Mouse (Mus musculus): ENCODE data around the gene Fkbp8. TPM values are rescaled to one million over a fixed set of nuclear protein-coding genes. Genes with fewer than 3 reads are reported as not detected.

Gene Fkbp8
- polyA plus RNA-seq, 2 experiments from 2014 or later, result 131 to 163 TPM

- ATAC-seq, result no peak
These were observed 33.0 kb downstream of the Fkbp8 start for GRCm38 (mm10) chr8:70560564-70560963.

- no peak for ATAC-seq
These were observed 33.8 kb downstream of the Fkbp8 start for GRCm38 (mm10) chr8:70561357-70561756.

GRCm38 (mm10) chr8:70561809-70562535, 34.4 kb downstream of the Fkbp8 start:
- no peak for ATAC-seq

DNA sequence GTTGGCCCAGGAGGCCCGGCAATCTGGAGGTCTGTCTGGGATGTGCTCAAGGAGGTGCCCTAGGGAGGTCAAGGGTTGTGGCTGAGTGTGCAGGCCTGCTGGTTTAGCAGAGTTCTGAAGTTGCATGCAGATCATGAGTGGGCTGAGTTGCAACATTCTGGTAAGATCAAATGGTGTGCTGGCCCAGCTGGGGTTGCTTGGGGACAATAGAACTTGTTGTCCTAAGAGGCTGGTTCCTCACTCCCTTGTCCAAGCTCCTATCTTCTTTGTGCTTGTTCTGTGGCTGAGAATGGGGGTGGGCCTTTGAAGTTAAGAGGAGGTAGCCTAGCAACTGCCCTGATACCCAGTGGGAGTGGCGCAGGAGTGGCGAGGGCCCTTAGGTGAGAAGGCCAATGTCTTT, 35.3 kb downstream of the Fkbp8 start:
- no peak for ATAC-seq

DNA sequence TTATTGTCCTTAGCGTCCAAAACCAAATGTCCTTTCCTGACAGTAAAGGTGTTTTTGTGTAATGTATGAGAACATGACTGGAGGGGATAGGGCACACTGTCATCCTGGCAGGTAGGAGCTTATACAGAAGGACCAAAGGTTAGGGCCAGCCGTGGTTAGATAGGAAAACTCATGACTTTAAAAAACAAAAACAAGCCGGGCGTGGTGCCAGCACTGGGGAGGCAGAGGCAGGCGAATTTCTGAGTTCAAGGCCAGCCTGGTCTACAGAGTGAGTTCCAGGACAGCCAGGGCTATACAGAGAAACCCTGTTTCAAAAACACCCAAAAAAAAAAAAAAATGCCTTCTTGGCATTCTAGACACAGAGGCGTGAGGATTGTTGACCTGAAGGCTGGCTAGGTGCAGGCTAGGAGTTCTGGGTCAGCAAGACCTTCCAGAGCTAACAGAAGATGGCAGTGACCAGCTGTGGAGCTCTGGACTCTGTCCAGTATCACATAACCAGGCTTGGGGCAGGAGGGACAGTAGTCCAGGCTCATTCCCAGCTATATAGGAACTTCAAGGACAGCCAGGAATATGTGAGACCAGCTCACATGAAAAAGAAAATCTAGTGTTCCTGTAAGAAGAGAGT, 36.4 kb downstream of the Fkbp8 start:
- no peak for ATAC-seq

- no peak for ATAC-seq
These were observed 37.2 kb downstream of the Fkbp8 start for GRCm38 (mm10) chr8:70564696-70565235.

DNA sequence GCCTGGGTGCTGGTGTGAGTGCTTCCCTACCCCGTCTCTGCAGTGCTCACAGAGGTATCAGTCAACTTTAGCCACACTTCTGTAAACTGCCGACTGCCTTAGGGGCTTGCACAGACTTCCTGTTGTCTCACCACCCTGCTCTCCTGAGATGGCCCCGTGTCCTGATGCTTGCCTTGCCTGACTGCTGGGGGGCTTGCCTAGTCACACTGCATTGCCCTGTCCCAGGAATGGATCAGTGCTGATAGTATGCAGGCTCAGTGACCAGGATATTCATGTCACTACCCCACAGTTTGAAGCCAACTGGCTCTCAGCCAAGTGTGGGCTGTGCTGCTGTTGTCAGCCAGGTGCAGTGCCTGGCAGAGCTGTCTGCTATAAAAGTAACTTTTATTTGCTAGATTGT, 38.0 kb downstream of the Fkbp8 start:
- ATAC-seq, result no peak

- ATAC-seq, result no peak
These were observed 42.8 kb downstream of the Fkbp8 start for GRCm38 (mm10) chr8:70570360-70570759.

DNA sequence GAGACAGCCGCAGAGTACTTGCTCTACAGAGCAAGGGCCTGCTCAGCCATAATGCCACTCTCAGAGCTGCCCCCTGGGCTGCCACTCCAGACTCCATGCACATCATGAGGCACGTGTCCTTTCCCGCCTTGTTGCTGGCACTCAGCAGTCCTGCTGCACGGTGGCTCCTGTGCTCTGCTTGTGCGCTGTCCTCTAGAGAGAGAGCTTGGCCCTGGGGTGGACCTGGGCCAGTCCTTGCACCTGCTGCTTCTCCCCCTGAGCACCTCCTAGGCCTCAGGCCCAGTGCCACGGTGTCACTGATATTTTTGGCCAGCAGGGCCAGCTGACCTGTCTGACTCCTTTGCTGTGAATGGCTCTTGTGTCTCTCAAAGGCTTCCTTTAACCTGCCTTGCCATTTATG, 43.5 kb downstream of the Fkbp8 start:
- no peak for ATAC-seq

GRCm38 (mm10) chr8:70574302-70574701, 46.8 kb downstream of the Fkbp8 start:
- ATAC-seq, result no peak

- no peak for ATAC-seq
These were observed 47.4 kb downstream of the Fkbp8 start for GRCm38 (mm10) chr8:70574915-70575314.

DNA sequence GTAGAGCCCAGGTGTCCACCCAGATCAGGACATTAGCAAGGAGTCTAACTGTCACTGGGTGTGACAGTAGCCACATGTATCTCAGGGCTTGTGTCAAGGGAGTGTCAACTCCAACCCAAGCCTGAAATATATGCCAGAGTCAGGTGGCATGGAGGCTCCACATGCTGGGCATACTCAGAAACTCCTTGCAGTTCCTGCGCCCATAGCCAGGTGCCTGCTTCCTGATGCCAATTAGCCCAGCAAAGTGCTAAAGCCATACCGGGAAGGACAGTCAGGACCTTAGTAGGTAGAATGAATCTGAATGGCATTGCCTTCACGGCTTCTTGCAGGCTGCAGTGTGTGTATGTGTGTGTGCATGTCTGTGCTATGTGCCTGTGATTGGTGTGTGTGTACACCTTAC, 49.7 kb downstream of the Fkbp8 start:
- no peak for ATAC-seq

DNA sequence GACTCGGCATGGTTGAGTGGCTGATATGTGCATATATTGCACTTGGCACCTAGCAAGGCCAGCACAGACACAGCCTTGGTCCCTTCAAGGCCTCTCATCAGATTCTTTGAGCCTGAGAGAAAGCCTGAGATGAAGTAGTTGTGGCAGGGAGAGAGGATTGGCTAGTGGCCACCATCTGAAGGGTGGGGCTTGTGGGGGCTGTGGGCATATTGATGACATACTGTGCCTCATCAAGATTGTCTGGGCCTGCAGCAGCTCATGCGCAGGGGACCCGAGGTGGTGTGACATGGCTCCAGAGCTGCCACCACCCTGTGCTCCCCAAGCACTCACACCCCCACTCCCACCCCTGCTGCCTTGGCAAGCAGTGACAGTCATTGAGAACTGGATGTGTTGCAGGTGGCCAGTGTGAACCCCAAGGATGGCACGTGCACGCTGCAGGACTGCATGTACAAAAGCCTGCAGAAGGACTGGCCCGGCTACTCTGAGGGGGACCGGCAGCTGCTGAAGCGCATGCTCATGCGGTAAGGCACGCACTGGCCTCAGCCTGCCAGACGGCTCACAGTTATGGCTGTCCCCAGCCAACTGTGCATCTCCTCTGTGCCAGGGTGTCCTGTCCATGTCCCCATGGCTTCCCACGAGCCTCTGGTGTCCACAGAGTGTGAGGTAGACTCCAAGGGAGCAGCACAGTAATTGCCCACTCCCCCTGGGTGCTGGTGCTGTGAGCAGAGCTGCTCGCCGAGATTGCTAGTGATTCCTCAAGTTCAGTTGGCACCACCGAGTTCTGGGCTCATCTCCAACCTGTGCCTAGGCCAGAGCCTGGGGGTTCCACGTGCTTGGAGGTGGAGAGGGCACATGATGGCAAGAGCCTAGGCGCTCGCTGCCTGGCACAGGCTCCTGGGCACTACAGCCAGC, 56.2 kb downstream of the Fkbp8 start:
- no peak for ATAC-seq

GRCm38 (mm10) chr8:70584606-70585257, 57.2 kb downstream of the Fkbp8 start:
- no peak for ATAC-seq

Other genes starting within 250 kb of the Fkbp8 start
- gene Homer3, start 244.9 kb upstream of the Fkbp8 start, polyA plus RNA-seq (2017; shearing (Covaris generic)), result under 1 TPM in 1 of 2 experiments, not detected in 1; 0.66 TPM
- 10 to 100 TPM; 44.3 to 46.8 TPM for gene Ddx49, start 225.2 kb upstream of the Fkbp8 start, polyA plus RNA-seq (2017; shearing (Covaris generic))
- gene Cope, start 225.2 kb upstream of the Fkbp8 start, polyA plus RNA-seq (2017; shearing (Covaris generic)), result 100 to 1,000 TPM; 312 to 332 TPM
- gene Cers1, start 211.9 kb upstream of the Fkbp8 start, polyA plus RNA-seq (2017; shearing (Covaris generic)), result not detected
- under 1 TPM in 1 of 2 experiments, not detected in 1; 0.79 TPM for gene Gdf1, start 197.9 kb upstream of the Fkbp8 start, polyA plus RNA-seq (2017; shearing (Covaris generic))
- gene Upf1, start 174.4 kb upstream of the Fkbp8 start, polyA plus RNA-seq (2017; shearing (Covaris generic)), result 10 to 100 TPM; 12.1 to 15.3 TPM
- under 1 TPM in 1 of 2 experiments, not detected in 1; 0.95 TPM for gene Comp, start 154.2 kb upstream of the Fkbp8 start, polyA plus RNA-seq (2017; shearing (Covaris generic))
- gene Crtc1, start 88.1 kb upstream of the Fkbp8 start, polyA plus RNA-seq (2017; shearing (Covaris generic)), result 1 to 10 TPM; 7.1 to 8.4 TPM
- 1 to 10 TPM; 7.2 to 9.5 TPM for gene Klhl26, start 50.8 kb upstream of the Fkbp8 start, polyA plus RNA-seq (2017; shearing (Covaris generic))
- under 1 TPM in 1 of 2 experiments, not detected in 1; 0.22 TPM for gene Tmem59l, start 40.4 kb upstream of the Fkbp8 start, polyA plus RNA-seq (2017; shearing (Covaris generic))
- gene Crlf1, start 34.6 kb upstream of the Fkbp8 start, polyA plus RNA-seq (2017; shearing (Covaris generic)), result not detected
- 10 to 100 TPM; 89.0 to 95.4 TPM for gene Rex1bd, start 21.0 kb upstream of the Fkbp8 start, polyA plus RNA-seq (2017; shearing (Covaris generic))
- 1,000 to 10,000 TPM; 3,631 to 4,013 TPM for gene Uba52, start 16.9 kb upstream of the Fkbp8 start, polyA plus RNA-seq (2017; shearing (Covaris generic))
- gene Kxd1, start 232 bp downstream of the Fkbp8 start, polyA plus RNA-seq (2017; shearing (Covaris generic)), result 100 to 1,000 TPM; 176 to 180 TPM
- 10 to 100 TPM; 27.8 to 35.2 TPM for gene Ell, start 11.7 kb downstream of the Fkbp8 start, polyA plus RNA-seq (2017; shearing (Covaris generic))
- gene Isyna1, start 66.6 kb downstream of the Fkbp8 start, polyA plus RNA-seq (2017; shearing (Covaris generic)), result 10 to 100 TPM; 19.3 to 44.6 TPM
- gene Ssbp4, start 81.1 kb downstream of the Fkbp8 start, polyA plus RNA-seq (2017; shearing (Covaris generic)), result 10 to 100 TPM; 15.8 to 17.7 TPM
- 1 to 10 TPM in 1 of 2 experiments, under 1 TPM in 1; 0.54 to 1.0 TPM for gene Lrrc25, start 88.4 kb downstream of the Fkbp8 start, polyA plus RNA-seq (2017; shearing (Covaris generic))
- gene Gdf15, start 104.7 kb downstream of the Fkbp8 start, polyA plus RNA-seq (2017; shearing (Covaris generic)), result not detected
- 1 to 10 TPM; 7.1 to 7.4 TPM for gene Pgpep1, start 132.7 kb downstream of the Fkbp8 start, polyA plus RNA-seq (2017; shearing (Covaris generic))
- 100 to 1,000 TPM; 115 to 120 TPM for gene Lsm4, start 145.5 kb downstream of the Fkbp8 start, polyA plus RNA-seq (2017; shearing (Covaris generic))
- 10 to 100 TPM; 12.5 to 20.0 TPM for gene Jund, start 171.2 kb downstream of the Fkbp8 start, polyA plus RNA-seq (2017; shearing (Covaris generic))
- gene Iqcn, start 175.7 kb downstream of the Fkbp8 start, polyA plus RNA-seq (2017; shearing (Covaris generic)), result not detected
- gene Gm3336, start 190.8 kb downstream of the Fkbp8 start, polyA plus RNA-seq (2017; shearing (Covaris generic)), result not detected
- gene Pde4c, start 196.0 kb downstream of the Fkbp8 start, polyA plus RNA-seq (2017; shearing (Covaris generic)), result under 1 TPM; 0.47 to 0.95 TPM
- gene Rab3a, start 227.0 kb downstream of the Fkbp8 start, polyA plus RNA-seq (2017; shearing (Covaris generic)), result 1 to 10 TPM; 3.8 to 5.4 TPM
- 10 to 100 TPM; 35.6 to 41.7 TPM for gene Mpv17l2, start 233.2 kb downstream of the Fkbp8 start, polyA plus RNA-seq (2017; shearing (Covaris generic))
- 1 to 10 TPM; 3.9 to 5.1 TPM for gene Pik3r2, start 249.0 kb downstream of the Fkbp8 start, polyA plus RNA-seq (2017; shearing (Covaris generic))